Mouse (Mus musculus) kidney, embryonic 16.5 days (tissue): ENCODE results near the gene Tfap4. TPM values are rescaled to one million over a fixed set of nuclear protein-coding genes. Genes with fewer than 3 reads are reported as not detected.
"Not testable (repeated sequence)": the region's sequence is repeated elsewhere in the genome, so short reads cannot be mapped to it uniquely, and the experiment has no call there.

Experiments
- ATAC-seq: fragments of 200-750 bp; cut with Nextera tagmentation; 2 replicates; pipeline ENCODE4 v1.8.0; 2017; ENCODE audit warnings: moderate TSS enrichment; ENCODE audit not compliant: low FRiP score, low TSS enrichment
- H3K27ac ChIP-seq: fragments of 300-500 bp; sonication (generic); 2 replicates; pipeline ENCODE4 v1.5.1; 2014; ENCODE audit warnings: low read length
- H3K27me3 ChIP-seq: fragments of 300-500 bp; sonication (generic); 2 replicates; pipeline ENCODE4 v1.6.1; 2014; ENCODE audit warnings: low read length, control low read depth, mixed read lengths; ENCODE audit not compliant: insufficient read depth
- H3K36me3 ChIP-seq: fragments of 300-500 bp; sonication (generic); 2 replicates; pipeline ENCODE4 v1.6.1; 2014; ENCODE audit warnings: low read length, control low read depth, mixed read lengths; ENCODE audit not compliant: insufficient read depth
- H3K4me1 ChIP-seq: fragments of 300-500 bp; sonication (generic); 2 replicates; pipeline ENCODE4 v1.6.1; 2014; ENCODE audit warnings: low read length, control low read depth, mixed read lengths; ENCODE audit not compliant: insufficient read depth
- H3K4me2 ChIP-seq: fragments of 300-500 bp; sonication (generic); replicated peaks from 2 replicates; pipeline ENCODE4 v1.6.1; 2014; ENCODE audit warnings: low read depth, low read length
- H3K4me3 ChIP-seq: fragments of 300-500 bp; sonication (generic); 2 replicates; pipeline ENCODE4 v1.5.1; 2014; ENCODE audit warnings: mild to moderate bottlenecking, low read length
- H3K9ac ChIP-seq: fragments of 300-500 bp; sonication (generic); replicated peaks from 2 replicates; pipeline ENCODE4 v1.6.1; 2014; ENCODE audit warnings: low read length
- H3K9me3 ChIP-seq: fragments of 300-500 bp; sonication (generic); 2 replicates; pipeline ENCODE4 v1.6.1; 2016; ENCODE audit warnings: low read length, control low read depth
- WGBS: fragments of 180-500 bp; shearing (Covaris S2); extraction: QIAGEN DNeasy Blood & Tissue Kit; methylation state at CpG from one replicate; pipeline ENCODE4 v1.1.7; 2014; 5-methylcytosine and 5-hydroxymethylcytosine counted together
- polyA plus RNA-seq: library from polyadenylated mRNA; unstranded; fragments of >200 nt; fragmentation: Nextera tagmentation; extraction: Ambion mirVana; gene quantifications from 2 replicates; pipeline ENCODE4 v1.2.1, GENCODE M21; 2015

Gene Tfap4
- polyA plus RNA-seq, 1 experiment from 2014 or later = 21.8 TPM

DNA sequence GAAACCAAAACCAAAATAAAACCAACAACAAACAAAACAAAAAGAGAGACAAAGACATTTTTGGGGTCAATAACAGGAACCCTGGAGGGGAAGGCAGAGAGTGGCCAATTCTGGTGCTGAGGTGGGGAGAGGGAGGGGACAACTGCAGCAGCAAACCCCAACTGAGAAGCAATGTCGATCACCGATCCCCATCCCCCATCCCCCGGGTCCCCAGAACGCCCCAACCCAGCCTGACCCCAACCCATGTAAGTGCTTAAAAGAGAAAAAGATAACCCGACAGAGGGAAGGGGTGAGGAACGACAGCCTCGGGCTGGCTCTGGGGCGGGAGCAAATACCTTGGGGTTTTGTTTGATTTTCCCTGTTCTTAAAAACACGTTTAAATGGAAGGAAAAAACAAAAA lies 14.8 kb downstream of the Tfap4 start:
- peaks cover 42% of the 10 kb centered on the region for H3K36me3 ChIP-seq
- no peak overlapping the region for H3K4me3 ChIP-seq
- H3K27me3 ChIP-seq = no peaks in the 10 kb centered on the region
- H3K27ac ChIP-seq = no peak overlapping the region
- peaks cover 5% of the 10 kb centered on the region; the same call in 1 of the 2 replicates for H3K4me1 ChIP-seq
- no peaks in the 10 kb centered on the region for H3K9me3 ChIP-seq
- no peak for ATAC-seq
- no peak overlapping the region for H3K4me2 ChIP-seq
- H3K9ac ChIP-seq = no peak overlapping the region
- WGBS = 71% methylated on average over 9 of the region's 9 CpGs

DNA sequence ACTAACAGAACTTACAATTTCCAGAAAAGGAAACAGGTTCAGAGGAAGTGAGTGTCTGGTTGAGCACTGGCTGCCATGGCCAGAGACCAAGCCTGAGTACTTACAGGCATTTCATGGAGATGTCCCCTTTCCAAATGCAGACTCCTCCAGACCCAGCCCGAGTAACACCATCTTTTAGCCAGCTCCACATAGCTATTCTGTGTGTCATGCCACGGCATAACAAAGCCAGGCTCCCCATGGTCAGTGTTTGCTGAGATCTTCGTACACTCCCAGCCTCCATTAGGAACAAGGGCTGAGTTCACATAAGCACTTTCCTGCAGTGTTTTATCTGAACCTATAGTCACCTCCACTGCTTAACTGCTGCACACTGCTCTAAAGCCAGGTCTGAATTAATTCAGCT lies 16.4 kb downstream of the Tfap4 start:
- Histone ChIP-seq H3K9ac (no peak overlapping the region), H3K4me1 (peaks cover 5% of the 10 kb centered on the region; the same call in 1 of the 2 replicates), H3K36me3 (peaks cover 31% of the 10 kb centered on the region), H3K27ac (no peak overlapping the region), H3K4me2 (no peak overlapping the region), H3K27me3 (no peaks in the 10 kb centered on the region), H3K4me3 (no peak overlapping the region), H3K9me3 (no peaks in the 10 kb centered on the region)
- 74% methylated on average over 3 of the region's 3 CpGs for WGBS
- no peak for ATAC-seq

GRCm38 (mm10) chr16:4542236-4542774 lies 17.3 kb downstream of the Tfap4 start:
- no peak overlapping the region for H3K27ac ChIP-seq
- WGBS = 42% methylated on average over 7 of the region's 7 CpGs

DNA sequence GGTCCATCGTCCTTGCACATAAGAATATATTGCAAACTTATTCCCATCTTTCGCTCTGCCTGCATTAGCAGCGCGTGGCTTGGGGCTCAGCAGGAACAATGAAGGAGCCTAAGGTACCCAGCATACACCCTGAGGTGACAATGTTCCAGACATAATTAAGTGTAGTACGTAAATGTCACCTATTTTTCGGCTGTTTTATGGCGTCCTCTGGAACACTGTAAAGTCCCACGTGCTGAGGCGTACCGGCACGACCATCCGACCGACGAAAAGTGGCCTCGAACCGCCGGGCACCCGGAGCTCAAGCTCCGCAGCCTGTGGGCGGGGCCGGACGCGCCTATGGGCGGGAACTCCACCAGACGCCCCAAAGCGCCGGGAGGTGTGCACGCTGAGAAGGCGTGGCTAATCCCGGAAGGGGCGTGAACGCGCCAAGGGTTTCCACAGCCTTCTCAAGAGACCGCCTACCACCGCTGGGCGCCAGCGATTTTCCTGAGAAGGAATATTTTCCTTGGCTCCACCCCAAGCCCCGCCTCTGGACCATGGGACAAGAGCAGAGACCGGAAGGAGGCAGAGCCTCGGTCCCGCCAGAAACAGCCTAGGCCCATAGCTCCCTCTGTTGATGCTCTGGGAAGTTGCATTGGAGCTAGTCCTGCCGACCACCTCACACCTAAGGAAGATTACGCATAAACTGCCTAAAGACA lies 18.0 kb downstream of the Tfap4 start, which contains the start of gene Srl:
TSS of gene Srl (minus strand) at position 316 of the 698 bp plus-strand sequence.
- Histone ChIP-seq H3K4me1 (peaks cover 5% of the 10 kb centered on the region; the same call in 1 of the 2 replicates), H3K4me2 (peak within 1 kb of the TSS; percentile 54), H3K36me3 (peaks cover 21% of the 10 kb centered on the region; the same call in 1 of the 2 replicates), H3K27me3 (no peaks in the 10 kb centered on the region), H3K9me3 (no peaks in the 10 kb centered on the region), H3K27ac (no peak within 1 kb of the TSS), H3K4me3 (peak within 1 kb of the TSS; percentile 53), H3K9ac (peak within 1 kb of the TSS; percentile 62)
- peak; percentile 98 for ATAC-seq
- under 1% methylated on average over 43 of the region's 43 CpGs for WGBS

More at GRCm38 (mm10) chr16:4542236-4542774, 17.3 kb downstream of the Tfap4 start:
- H3K4me3 ChIP-seq = 0 out of 2 replicates have a peak overlapping the region, but pooled peaks have one; percentile 7
- peak overlapping the region; percentile 41 for H3K9ac ChIP-seq
- no peaks in the 10 kb centered on the region for H3K9me3 ChIP-seq
- H3K4me2 ChIP-seq = peak overlapping the region; percentile 43
- H3K27me3 ChIP-seq = no peaks in the 10 kb centered on the region
- H3K36me3 ChIP-seq = peaks cover 27% of the 10 kb centered on the region
- ATAC-seq = no peak
- H3K4me1 ChIP-seq = peaks cover 5% of the 10 kb centered on the region; the same call in 1 of the 2 replicates

- ATAC-seq = no peak
- peak overlapping the region; percentile 62 for H3K9ac ChIP-seq
- no peak overlapping the region for H3K27ac ChIP-seq
- no peaks in the 10 kb centered on the region for H3K9me3 ChIP-seq
- 59% methylated on average over 4 of the region's 4 CpGs for WGBS
- peaks cover 5% of the 10 kb centered on the region; the same call in 1 of the 2 replicates for H3K4me1 ChIP-seq
- peak overlapping the region; percentile 53 for H3K4me3 ChIP-seq
- H3K4me2 ChIP-seq = peak overlapping the region; percentile 54
- peaks cover 16% of the 10 kb centered on the region; the same call in 1 of the 2 replicates for H3K36me3 ChIP-seq
- no peaks in the 10 kb centered on the region for H3K27me3 ChIP-seq
These were observed 18.6 kb downstream of the Tfap4 start for GRCm38 (mm10) chr16:4541033-4541432.

GRCm38 (mm10) chr16:4540064-4540775 lies 19.4 kb downstream of the Tfap4 start:
- no peak overlapping the region for H3K4me2 ChIP-seq
- H3K27me3 ChIP-seq = no peaks in the 10 kb centered on the region
- no peak overlapping the region for H3K9ac ChIP-seq
- H3K9me3 ChIP-seq = no peaks in the 10 kb centered on the region
- 91% methylated on average over 12 of the region's 12 CpGs for WGBS
- H3K4me1 ChIP-seq = peaks cover 5% of the 10 kb centered on the region; the same call in 1 of the 2 replicates
- no peak for ATAC-seq
- no peak overlapping the region for H3K4me3 ChIP-seq
- H3K27ac ChIP-seq = no peak overlapping the region
- H3K36me3 ChIP-seq = peaks cover 8% of the 10 kb centered on the region; the same call in 1 of the 2 replicates

- ATAC-seq = no peak
- H3K27ac ChIP-seq = no peak overlapping the region
- H3K36me3 ChIP-seq = peaks cover 4% of the 10 kb centered on the region; the same call in 1 of the 2 replicates
- H3K4me1 ChIP-seq = peaks cover 5% of the 10 kb centered on the region; the same call in 1 of the 2 replicates
- H3K4me3 ChIP-seq = no peak overlapping the region
- H3K4me2 ChIP-seq = no peak overlapping the region
- no peaks in the 10 kb centered on the region for H3K27me3 ChIP-seq
- H3K9me3 ChIP-seq = no peaks in the 10 kb centered on the region
- WGBS = 75% methylated on average over 4 of the region's 4 CpGs
- no peak overlapping the region for H3K9ac ChIP-seq
These were observed 20.1 kb downstream of the Tfap4 start for GRCm38 (mm10) chr16:4539521-4539920.

DNA sequence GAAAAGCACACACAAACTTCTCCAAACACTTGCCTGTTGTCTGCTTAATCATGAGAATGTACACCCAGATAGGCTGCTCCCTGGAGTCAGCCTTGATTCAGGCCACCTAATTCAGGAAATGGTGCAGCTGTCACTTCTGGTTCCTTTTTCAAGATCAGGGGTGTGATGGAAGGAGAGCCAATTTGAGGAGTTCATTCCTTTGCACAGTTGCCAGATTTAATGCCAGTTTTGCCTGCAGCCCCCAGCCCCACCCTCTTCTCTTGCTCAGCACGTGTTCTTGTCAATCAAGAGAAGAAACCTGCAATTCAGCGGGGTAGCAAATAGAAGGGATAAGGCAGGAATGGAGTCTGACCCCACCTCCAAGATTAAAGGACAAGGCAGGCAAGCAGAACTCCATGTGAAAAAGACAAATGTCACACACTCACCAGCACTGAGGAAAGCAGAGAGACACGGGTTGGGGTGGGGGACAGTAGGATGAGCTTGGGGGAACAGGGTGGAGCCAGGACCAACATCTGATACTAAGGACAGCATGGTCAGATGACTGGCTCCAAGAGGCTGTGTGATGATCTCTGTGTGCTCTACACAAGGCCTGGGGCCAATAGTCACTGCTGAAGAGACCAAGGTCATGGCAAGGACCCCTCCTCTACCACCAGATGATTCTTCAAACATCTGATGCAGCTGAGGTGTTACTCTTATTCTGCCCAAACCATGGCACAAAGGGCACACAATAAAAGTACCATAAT lies 21.9 kb downstream of the Tfap4 start:
- Histone ChIP-seq H3K4me3 (no peak overlapping the region), H3K9me3 (no peaks in the 10 kb centered on the region), H3K36me3 (no peaks in the 10 kb centered on the region), H3K4me1 (peaks cover 5% of the 10 kb centered on the region; the same call in 1 of the 2 replicates), H3K4me2 (no peak overlapping the region), H3K9ac (no peak overlapping the region), H3K27me3 (no peaks in the 10 kb centered on the region), H3K27ac (no peak overlapping the region)
- ATAC-seq = no peak
- WGBS = 69% methylated on average over 3 of the region's 3 CpGs

DNA sequence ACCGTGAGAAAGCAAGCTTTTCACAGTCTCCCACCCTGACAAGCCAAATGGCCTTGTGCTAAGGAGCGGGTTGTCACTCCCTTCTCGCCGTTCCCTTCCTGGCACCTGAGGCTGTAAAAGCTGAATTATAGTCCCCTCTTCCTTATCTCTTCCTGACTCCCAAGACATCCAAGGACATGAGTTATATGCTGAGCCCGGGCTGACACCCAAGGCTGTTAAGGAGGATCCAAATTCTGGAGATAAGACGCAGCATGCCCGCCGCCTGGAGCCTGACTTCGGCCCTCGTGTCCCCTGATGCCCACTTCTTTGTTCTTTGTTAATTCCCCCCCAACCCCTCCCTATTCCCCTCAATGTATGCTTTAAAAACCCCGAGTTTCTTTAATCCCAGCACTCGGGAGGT lies 32.3 kb downstream of the Tfap4 start:
- not testable (repeated sequence) for ATAC-seq, H3K27me3 ChIP-seq, H3K4me1 ChIP-seq, H3K4me2 ChIP-seq, H3K36me3 ChIP-seq, H3K9me3 ChIP-seq, H3K4me3 ChIP-seq, H3K9ac ChIP-seq, H3K27ac ChIP-seq
- 80% methylated on average over 12 of the region's 12 CpGs for WGBS
